Mouse (Mus musculus) CH12.LX (cell line): ENCODE measurements at regions not wholly inside any gene's neighbourhood (a gene's known extent, or its start where the extent isn't known, plus 50 kb on each side); places are given as distances from the start of the nearest gene placed in this dataset.

Experiments used
- DNase-seq: peaks from one replicate; pipeline ENCODE4 v3.0.0-alpha.2; 2013; ENCODE audit errors: extremely low read depth
- H3K27ac ChIP-seq: 2 replicates; pipeline ENCODE4 v1.5.1; 2012; ENCODE audit warnings: low read depth, mild to moderate bottlenecking, control low read depth, moderate library complexity; ENCODE audit not compliant: insufficient read depth
- H3K27me3 ChIP-seq: replicated peaks from 2 replicates; pipeline ENCODE3; 2012; ENCODE audit warnings: inconsistent platforms
- H3K36me3 ChIP-seq, 2 experiments: replicated peaks in 1 of 2; 2 replicates each; pipeline versions ENCODE3 to v1.6.1; 2012; ENCODE audit warnings: inconsistent platforms in 1 of 2, low read length in 1 of 2, mild to moderate bottlenecking in 1 of 2, mixed read lengths in 1 of 2, moderate library complexity in 1 of 2; ENCODE audit not compliant: control insufficient read depth in 1 of 2, insufficient read depth in 1 of 2
- H3K4me1 ChIP-seq, 2 experiments: 2 replicates each; pipeline ENCODE4 v1.6.1; 2012; ENCODE audit warnings: inconsistent platforms in 1 of 2, moderate library complexity in 1 of 2; ENCODE audit not compliant: insufficient read depth in 2 of 2, control insufficient read depth in 1 of 2
- H3K4me2 ChIP-seq: 2 replicates; pipeline ENCODE4 v1.6.1; 2012; ENCODE audit warnings: low read depth, mild to moderate bottlenecking, control low read depth; ENCODE audit not compliant: poor library complexity, insufficient read depth, severe bottlenecking
- H3K4me3 ChIP-seq, 3 experiments: fragments of 150-350 bp in 1 of 3; sonication (generic) in 1 of 3; replicated peaks in 1 of 3; 2 replicates each; pipeline versions ENCODE3 to v1.5.1; 2011 to 2012; ENCODE audit warnings: low read depth in 2 of 3, low read length in 2 of 3, mild to moderate bottlenecking in 2 of 3, moderate library complexity in 2 of 3, control low read depth in 1 of 3, improper control_type of control experiment in 1 of 3, inconsistent platforms in 1 of 3, mixed read lengths in 1 of 3; ENCODE audit not compliant: poor library complexity in 1 of 3
- H3K79me2 ChIP-seq: replicated peaks from 2 replicates; pipeline ENCODE4 v1.6.1; 2012; ENCODE audit warnings: mild to moderate bottlenecking, moderate library complexity; ENCODE audit not compliant: control insufficient read depth, poor library complexity, insufficient read depth, severe bottlenecking; ENCODE audit errors: extremely low read depth
- H3K9ac ChIP-seq: 2 replicates; pipeline ENCODE4 v1.6.1; 2012; ENCODE audit warnings: low read depth, mild to moderate bottlenecking, control low read depth, moderate library complexity; ENCODE audit not compliant: insufficient read depth
- H3K9me3 ChIP-seq: replicated peaks from 2 replicates; pipeline ENCODE3; 2012; ENCODE audit warnings: low read length, inconsistent platforms, mixed read lengths
- BHLHE40 ChIP-seq: IDR thresholded peaks from 2 replicates; pipeline ENCODE4 v1.6.1; 2011; ENCODE audit warnings: mild to moderate bottlenecking, low read depth, low read length, improper control_type of control experiment
- CHD1 ChIP-seq: IDR thresholded peaks from 2 replicates; pipeline ENCODE4 v1.6.1; 2012; ENCODE audit warnings: low read depth, low read length, improper control_type of control experiment, inconsistent platforms
- CHD2 ChIP-seq: IDR thresholded peaks from 2 replicates; pipeline ENCODE4 v1.6.1; 2011; ENCODE audit warnings: low read length, improper control_type of control experiment
- CTCF ChIP-seq, 2 experiments: IDR thresholded peaks in 1 of 2; conservative IDR thresholded peaks in 1 of 2; 2 replicates each; pipeline ENCODE4 v1.5.1; 2011 to 2012; ENCODE audit warnings: low read depth in 2 of 2, low read length in 2 of 2, improper control_type of control experiment in 1 of 2, inconsistent platforms in 1 of 2, mild to moderate bottlenecking in 1 of 2, moderate library complexity in 1 of 2
- EP300 ChIP-seq: IDR thresholded peaks from 2 replicates; pipeline ENCODE4 v1.6.1; 2011; ENCODE audit warnings: low read length, improper control_type of control experiment
- ETS1 ChIP-seq: conservative IDR thresholded peaks from 2 replicates; pipeline ENCODE4 v1.6.1; 2012; ENCODE audit warnings: low read depth, mild to moderate bottlenecking, inconsistent platforms, low read length, improper control_type of control experiment, moderate library complexity
- GABPA ChIP-seq: IDR thresholded peaks from 2 replicates; pipeline ENCODE4 v1.6.1; 2012; ENCODE audit warnings: low read depth, low read length, improper control_type of control experiment, inconsistent platforms; ENCODE audit not compliant: insufficient replicate concordance
- JUND ChIP-seq: conservative IDR thresholded peaks from 2 replicates; pipeline ENCODE4 v1.6.1; 2011; ENCODE audit warnings: low read depth, low read length, improper control_type of control experiment
- KAT2A ChIP-seq: IDR thresholded peaks from 2 replicates; pipeline ENCODE4 v1.6.1; 2012; ENCODE audit warnings: low read length, improper control_type of control experiment, inconsistent platforms; ENCODE audit not compliant: insufficient replicate concordance
- MEF2A ChIP-seq: IDR thresholded peaks from 2 replicates; pipeline ENCODE4 v1.6.1; 2014; ENCODE audit warnings: low read depth, mild to moderate bottlenecking, inconsistent platforms, low read length, improper control_type of control experiment, borderline replicate concordance
- MXI1 ChIP-seq: IDR thresholded peaks from 2 replicates; pipeline ENCODE4 v1.6.1; 2011; ENCODE audit warnings: mild to moderate bottlenecking, low read depth, low read length, improper control_type of control experiment
- MYC ChIP-seq: IDR thresholded peaks from 2 replicates; pipeline ENCODE4 v1.6.1; 2011; ENCODE audit warnings: low read depth, mild to moderate bottlenecking, improper control_type of control experiment, low read length
- NELFE ChIP-seq: IDR thresholded peaks from 2 replicates; pipeline ENCODE4 v1.6.1; 2011; ENCODE audit warnings: low read depth, low read length, improper control_type of control experiment
- PAX5 ChIP-seq: IDR thresholded peaks from 2 replicates; pipeline ENCODE4 v1.6.1; 2012; ENCODE audit warnings: low read length, inconsistent platforms, mixed read lengths
- SIN3A ChIP-seq: IDR thresholded peaks from 2 replicates; pipeline ENCODE4 v1.6.1; 2012; ENCODE audit warnings: low read length, improper control_type of control experiment, inconsistent platforms
- SMC3 ChIP-seq: IDR thresholded peaks from 2 replicates; pipeline ENCODE4 v1.6.1; 2011; ENCODE audit warnings: low read depth, low read length, improper control_type of control experiment
- TBP ChIP-seq: conservative IDR thresholded peaks from 2 replicates; pipeline ENCODE4 v1.6.1; 2011; ENCODE audit warnings: low read depth, low read length, improper control_type of control experiment
- TCF12 ChIP-seq: IDR thresholded peaks from 2 replicates; pipeline ENCODE4 v1.6.1; 2014; ENCODE audit warnings: low read depth, mild to moderate bottlenecking, inconsistent platforms, low read length, improper control_type of control experiment
- USF2 ChIP-seq: conservative IDR thresholded peaks from 2 replicates; pipeline ENCODE4 v1.6.1; 2011; ENCODE audit warnings: low read depth, low read length, improper control_type of control experiment
- ZKSCAN1 ChIP-seq: IDR thresholded peaks from 2 replicates; pipeline ENCODE4 v1.6.1; 2012; ENCODE audit warnings: low read depth, inconsistent platforms, low read length, improper control_type of control experiment, borderline replicate concordance
- dilution Hi-C: fragments of 300-500 bp; cut with MboI; formaldehyde crosslinking; loops from 2 replicates; pipeline ENCODE4 v1.14.3; 2020; ENCODE audit warnings: low sequenced_read_pairs; ENCODE audit not compliant: extremely low pct_unique_long_range_greater_than_20kb, extremely low pct_ligation_motif_present
- in situ Hi-C: fragments of 300-500 bp; cut with MboI; formaldehyde crosslinking; loops from 3 replicates; pipeline ENCODE4 v1.14.3; 2019; ENCODE audit warnings: low sequenced_read_pairs, low pct_ligation_motif_present, low pct_unique_long_range_greater_than_20kb, mixed read lengths

GRCm38 (mm10) chr12:79966289-79966615, 146.6 kb downstream of the Zfp36l1 start:
- peaks cover 40 to 80% of the 10 kb centered on the region in 2 experiments for H3K4me1 ChIP-seq
- H3K9me3 ChIP-seq: no peaks in the 10 kb centered on the region
- H3K27ac ChIP-seq: no peak overlapping the region
- H3K9ac ChIP-seq: no peak overlapping the region
- in situ Hi-C loops: no loop called here
- DNase-seq: no peak
- TF ChIP-seq CTCF (conservative IDR thresholded peaks at IDR 0.05 in 1 of 2, IDR thresholded peaks at IDR 0.05 in 1 of 2; ENCODE audit: low read depth in 2 of 2, low read length in 2 of 2): no peak
- no peak for TF ChIP-seq CHD2
- TF ChIP-seq TBP: no peak
- no peak for TF ChIP-seq BHLHE40
- no peak for TF ChIP-seq SIN3A
- no peak for TF ChIP-seq TCF12
- TF ChIP-seq JUND: no peak
- no peak for TF ChIP-seq GABPA
- no peak for TF ChIP-seq CHD1
- TF ChIP-seq ZKSCAN1: no peak
- TF ChIP-seq MEF2A: no peak
- TF ChIP-seq ETS1: no peak
- TF ChIP-seq MXI1: no peak
- no peak for TF ChIP-seq NELFE
- TF ChIP-seq MYC: no peak
- TF ChIP-seq, all 38 proteins: peak for 0
- Histone ChIP-seq H3K4me3 (no peak overlapping the region), H3K79me2 (no peaks in the 10 kb centered on the region), H3K36me3 (no peaks in the 10 kb centered on the region), H3K4me2 (no peak overlapping the region), H3K27me3 (no peaks in the 10 kb centered on the region)
- dilution Hi-C loops: no loop called here

DNA sequence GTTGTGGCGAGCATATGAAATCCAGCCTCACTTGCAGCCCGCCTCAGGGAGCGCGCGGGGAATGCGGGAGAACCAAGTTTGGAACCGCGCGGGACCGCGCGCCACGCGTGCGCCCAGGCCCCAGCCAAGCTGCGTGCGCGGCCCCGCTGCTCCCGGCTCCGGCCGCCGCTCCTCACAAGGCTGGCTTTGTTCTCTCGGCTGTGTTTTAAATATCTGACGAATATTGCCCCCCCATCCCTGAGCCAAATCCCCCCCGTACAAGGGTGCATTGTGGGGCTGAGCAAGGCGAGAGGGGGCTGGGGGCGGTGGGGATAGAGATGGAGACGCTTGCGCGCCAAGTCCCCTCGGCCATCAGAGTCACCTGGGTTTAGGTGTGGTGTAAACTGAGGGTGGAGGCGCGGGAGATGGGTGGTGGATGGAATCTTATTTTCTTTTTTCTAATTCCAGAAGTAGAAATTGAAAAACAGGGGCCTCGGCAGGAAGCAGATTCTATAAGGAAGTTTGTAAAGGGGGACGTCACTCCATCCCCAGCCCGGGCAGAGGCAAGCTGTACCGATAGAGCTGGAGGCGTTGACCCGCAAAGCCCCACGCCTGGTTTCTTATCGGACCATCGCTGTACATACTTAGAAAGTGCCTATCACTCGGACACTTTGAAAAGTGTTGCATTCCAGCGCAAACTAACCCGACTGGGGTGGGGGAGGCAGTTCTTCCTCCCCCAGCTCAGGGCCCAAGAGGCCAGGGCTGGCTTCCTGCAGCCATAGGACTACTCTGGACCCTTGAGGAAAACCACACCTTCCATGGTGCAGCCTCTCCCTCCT, 147.1 kb downstream of the Zfp36l1 start:
- Histone ChIP-seq H3K27me3 (no peaks in the 10 kb centered on the region), H3K79me2 (no peaks in the 10 kb centered on the region), H3K27ac (no peak overlapping the region), H3K9me3 (no peaks in the 10 kb centered on the region), H3K4me2 (no peak overlapping the region), H3K9ac (no peak overlapping the region), H3K4me1 (peaks cover 40 to 80% of the 10 kb centered on the region in 2 experiments), H3K36me3 (no peaks in the 10 kb centered on the region), H3K4me3 (no peak overlapping the region)
- DNase-seq: no peak
- dilution Hi-C loops (no loop called here), in situ Hi-C loops (no loop called here)
- TF ChIP-seq CHD2 (no peak), PAX5 (no peak), USF2 (no peak), SMC3 (no peak), EP300 (no peak), SIN3A (no peak), TCF12 (no peak), MEF2A (no peak), MYC (no peak), ETS1 (no peak), KAT2A (no peak), ZKSCAN1 (no peak)
- TF ChIP-seq, all 38 proteins: peak for 0
